Mouse (Mus musculus) heart, embryonic 13.5 days (tissue): ENCODE measurements around the gene Slc2a5. TPM values are rescaled to one million over a fixed set of nuclear protein-coding genes. Genes with fewer than 3 reads are reported as not detected.

Source experiments
- ATAC-seq: fragments of 200-750 bp; cut with Nextera tagmentation; 2 replicates; pipeline ENCODE4 v1.8.0; 2017; ENCODE audit warnings: moderate TSS enrichment; ENCODE audit not compliant: insufficient number of reproducible peaks, low FRiP score, low TSS enrichment; ENCODE audit errors: extremely low read depth
- H3K27ac ChIP-seq: fragments of 300-500 bp; sonication (generic); replicated peaks from 2 replicates; pipeline ENCODE4 v1.5.1; 2015; ENCODE audit warnings: moderate library complexity, mild to moderate bottlenecking, inconsistent platforms
- H3K27me3 ChIP-seq: fragments of 300-500 bp; sonication (generic); replicated peaks from 2 replicates; pipeline ENCODE4 v1.6.1; 2015; ENCODE audit warnings: mild to moderate bottlenecking, inconsistent platforms
- H3K36me3 ChIP-seq: fragments of 300-500 bp; sonication (generic); 2 replicates; pipeline ENCODE4 v1.6.1; 2015; ENCODE audit warnings: mild to moderate bottlenecking, inconsistent platforms
- H3K4me1 ChIP-seq: fragments of 300-500 bp; sonication (generic); 2 replicates; pipeline ENCODE4 v1.6.1; 2015; ENCODE audit warnings: inconsistent platforms
- H3K4me2 ChIP-seq: fragments of 300-500 bp; sonication (generic); 2 replicates; pipeline ENCODE4 v1.6.1; 2015; ENCODE audit warnings: inconsistent platforms, mild to moderate bottlenecking, moderate library complexity
- H3K4me3 ChIP-seq: fragments of 300-500 bp; sonication (generic); 2 replicates; pipeline ENCODE4 v1.5.1; 2015; ENCODE audit warnings: moderate library complexity, mild to moderate bottlenecking, inconsistent platforms
- H3K9ac ChIP-seq: fragments of 300-500 bp; sonication (generic); 2 replicates; pipeline ENCODE4 v1.6.1; 2015; ENCODE audit warnings: inconsistent platforms, mild to moderate bottlenecking, moderate library complexity
- H3K9me3 ChIP-seq: fragments of 300-500 bp; sonication (generic); 2 replicates; pipeline ENCODE4 v1.6.1; 2016; ENCODE audit warnings: inconsistent platforms
- WGBS: fragments of 180-500 bp; shearing (Covaris S2); methylation state at CpG from one replicate; pipeline ENCODE4 v1.1.7; 2015; ENCODE audit warnings: mixed read lengths; 5-methylcytosine and 5-hydroxymethylcytosine counted together
- polyA plus RNA-seq: library from polyadenylated mRNA; unstranded; fragments of >200 nt; fragmentation: Nextera tagmentation; extraction: Ambion mirVana; gene quantifications from 2 replicates; pipeline ENCODE4 v1.2.1, GENCODE M21; 2015

The Slc2a5 gene
- polyA plus RNA-seq, result 1.1 and 1.9 TPM in 2 replicates

DNA sequence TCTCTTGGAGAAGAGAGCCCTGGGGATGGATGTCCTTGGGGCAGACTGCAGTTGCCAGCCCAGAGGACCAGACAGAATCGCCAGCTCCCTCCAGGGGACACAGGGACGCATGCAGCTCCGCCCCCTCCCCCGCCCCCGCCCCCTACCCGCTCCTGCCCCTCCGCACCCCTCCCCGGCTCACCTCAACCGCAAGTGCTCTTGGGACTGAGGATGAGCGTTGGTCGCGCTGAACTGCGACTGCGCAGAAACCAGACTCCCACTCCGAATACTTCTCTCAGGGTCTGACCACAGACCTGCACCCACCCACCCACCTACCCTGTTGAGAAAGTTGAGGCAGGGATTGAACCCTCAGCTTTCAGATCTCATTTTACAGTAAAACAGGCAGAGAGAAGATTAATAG, at the start of gene Slc2a5:
Gene Slc2a5, plus strand, starts transcription at position 229 of the 400 bp plus-strand sequence.
- peak within 1 kb of the TSS; percentile 29 for H3K4me3 ChIP-seq
- H3K27ac ChIP-seq, result no peak within 1 kb of the TSS
- ATAC-seq, result no peak
- H3K9me3 ChIP-seq, result no peaks in the 10 kb centered on the region
- peaks cover 3% of the 10 kb centered on the region; the same call in 1 of the 2 replicates for H3K27me3 ChIP-seq
- H3K36me3 ChIP-seq, result no peaks in the 10 kb centered on the region
- H3K4me1 ChIP-seq, result peaks cover 27% of the 10 kb centered on the region
- 7% methylated on average over 15 of the region's 15 CpGs for WGBS
- H3K9ac ChIP-seq, result peak within 1 kb of the TSS; percentile 67
- H3K4me2 ChIP-seq, result peak within 1 kb of the TSS; percentile 62

DNA sequence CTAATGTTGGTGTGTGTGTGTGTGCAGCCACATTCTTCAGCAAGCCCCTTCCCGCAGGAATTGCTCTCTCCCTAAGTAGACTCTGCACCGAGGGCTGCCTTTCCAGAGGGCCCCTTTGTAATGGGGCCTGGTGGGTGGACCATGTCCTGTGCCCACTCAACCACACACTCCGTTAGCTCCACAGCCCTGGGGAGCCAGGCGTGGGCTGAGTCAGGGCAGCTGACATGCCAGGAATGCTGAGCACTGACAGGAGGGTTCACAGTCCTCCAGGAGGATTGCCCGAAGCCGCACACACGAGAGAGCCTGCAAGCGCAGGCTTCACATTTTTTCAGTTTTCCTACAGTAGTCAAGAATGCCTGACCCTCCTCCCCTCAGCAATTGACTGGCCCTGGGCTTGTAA, 48.9 kb upstream of the Slc2a5 start:
- H3K4me1 ChIP-seq, result peaks cover 20% of the 10 kb centered on the region
- WGBS, result 32% methylated on average over 8 of the region's 8 CpGs
- H3K27ac ChIP-seq, result peak overlapping the region; percentile 60
- no peak overlapping the region for H3K4me3 ChIP-seq
- no peak for ATAC-seq
- H3K36me3 ChIP-seq, result no peaks in the 10 kb centered on the region
- no peak overlapping the region for H3K4me2 ChIP-seq
- H3K27me3 ChIP-seq, result 0 out of 2 replicates have a peak, but pooled peaks cover 3% of the 10 kb centered on the region
- no peaks in the 10 kb centered on the region for H3K9me3 ChIP-seq
- H3K9ac ChIP-seq, result 0 out of 2 replicates have a peak overlapping the region, but pooled peaks have one; percentile 37

DNA sequence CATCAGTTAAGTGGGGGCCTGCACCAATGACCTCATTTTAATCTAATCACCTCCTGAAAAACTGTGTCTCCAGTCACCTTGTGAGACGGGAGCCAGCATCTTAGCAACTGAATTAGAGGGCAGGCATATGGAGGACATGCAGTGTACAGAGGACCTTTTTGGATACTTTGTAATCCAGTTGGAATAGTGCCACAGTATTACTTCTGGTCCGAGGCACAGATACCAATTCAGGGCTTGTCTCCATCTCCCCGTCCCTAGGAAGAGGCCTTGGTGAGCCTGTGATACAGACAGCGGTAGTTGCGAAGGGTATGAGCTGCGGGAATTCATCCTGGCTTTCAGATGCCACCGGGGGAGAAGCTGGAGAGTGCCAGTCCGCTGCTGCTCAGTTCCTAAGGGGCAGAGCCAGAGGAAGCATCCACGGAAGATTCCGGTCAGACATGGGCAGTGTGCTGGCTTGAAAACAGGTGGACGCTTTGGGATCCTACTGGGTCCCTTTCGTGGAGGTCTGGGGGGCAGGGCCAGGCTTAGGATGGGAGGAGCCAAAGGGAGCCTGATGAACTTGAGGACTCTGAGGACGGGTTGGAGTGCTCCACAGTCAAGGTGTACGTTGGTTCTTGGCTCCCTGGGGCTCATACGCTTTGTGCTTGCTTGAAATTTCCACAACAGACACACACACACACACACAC, 46.5 kb upstream of the Slc2a5 start:
- H3K27me3 ChIP-seq, result 0 out of 2 replicates have a peak, but pooled peaks cover 3% of the 10 kb centered on the region
- 48% methylated on average over 15 of the region's 15 CpGs for WGBS
- no peak overlapping the region for H3K9ac ChIP-seq
- H3K27ac ChIP-seq, result no peak overlapping the region
- no peaks in the 10 kb centered on the region for H3K36me3 ChIP-seq
- H3K4me3 ChIP-seq, result no peak overlapping the region
- no peaks in the 10 kb centered on the region for H3K9me3 ChIP-seq
- H3K4me1 ChIP-seq, result peaks cover 27% of the 10 kb centered on the region
- ATAC-seq, result no peak
- no peak overlapping the region for H3K4me2 ChIP-seq

DNA sequence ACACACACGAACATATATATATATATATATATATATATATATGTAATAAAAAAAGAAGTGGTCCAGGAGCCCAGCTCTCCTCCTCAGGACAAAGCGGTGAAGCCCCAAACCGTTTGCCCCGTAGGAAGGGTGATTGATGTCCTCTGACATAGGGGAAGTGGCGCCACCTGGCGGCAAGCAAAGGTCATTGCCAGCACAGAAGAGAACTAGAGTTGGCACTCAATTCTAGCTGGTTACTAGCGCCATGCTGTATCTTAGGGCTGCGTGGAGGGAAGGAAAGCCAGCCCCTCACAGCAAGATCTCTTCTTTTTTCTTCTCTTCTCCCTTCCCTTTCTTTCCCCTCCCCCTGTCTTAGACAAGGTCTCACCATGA, 46.0 kb upstream of the Slc2a5 start:
- no peak overlapping the region for H3K4me2 ChIP-seq
- no peaks in the 10 kb centered on the region for H3K36me3 ChIP-seq
- no peak overlapping the region for H3K4me3 ChIP-seq
- H3K27ac ChIP-seq, result no peak overlapping the region
- peaks cover 27% of the 10 kb centered on the region for H3K4me1 ChIP-seq
- H3K9ac ChIP-seq, result no peak overlapping the region
- no peaks in the 10 kb centered on the region for H3K9me3 ChIP-seq
- 16% methylated on average over 8 of the region's 8 CpGs for WGBS
- H3K27me3 ChIP-seq, result 0 out of 2 replicates have a peak, but pooled peaks cover 3% of the 10 kb centered on the region
- ATAC-seq, result no peak

DNA sequence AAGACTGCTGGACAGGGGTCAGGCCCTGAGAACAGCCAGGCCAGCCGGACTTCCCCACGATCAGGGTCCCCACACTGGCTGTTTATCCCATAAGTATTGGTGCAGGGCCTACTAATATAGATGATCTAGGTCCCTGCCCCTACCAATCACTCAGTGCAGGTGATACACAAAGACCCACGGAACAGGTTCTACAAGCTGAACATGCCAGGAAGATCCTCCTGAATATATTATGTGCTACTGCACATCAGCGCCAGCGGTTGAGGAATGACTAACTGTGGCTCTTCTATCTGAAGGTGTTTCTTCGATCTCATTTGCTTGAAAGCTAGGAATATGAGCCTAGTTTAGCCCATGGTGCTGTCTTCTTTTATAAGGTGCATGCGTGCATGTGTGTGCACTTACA, 43.7 kb upstream of the Slc2a5 start:
- H3K4me1 ChIP-seq, result peaks cover 34% of the 10 kb centered on the region
- 0 out of 2 replicates have a peak, but pooled peaks cover 3% of the 10 kb centered on the region for H3K27me3 ChIP-seq
- no peak for ATAC-seq
- H3K36me3 ChIP-seq, result no peaks in the 10 kb centered on the region
- H3K4me3 ChIP-seq, result no peak overlapping the region
- 0 out of 2 replicates have a peak overlapping the region, but pooled peaks have one; percentile 3 for H3K27ac ChIP-seq
- H3K9me3 ChIP-seq, result no peaks in the 10 kb centered on the region
- WGBS, result 81% methylated on average over 7 of the region's 7 CpGs
- H3K9ac ChIP-seq, result no peak overlapping the region
- no peak overlapping the region for H3K4me2 ChIP-seq

DNA sequence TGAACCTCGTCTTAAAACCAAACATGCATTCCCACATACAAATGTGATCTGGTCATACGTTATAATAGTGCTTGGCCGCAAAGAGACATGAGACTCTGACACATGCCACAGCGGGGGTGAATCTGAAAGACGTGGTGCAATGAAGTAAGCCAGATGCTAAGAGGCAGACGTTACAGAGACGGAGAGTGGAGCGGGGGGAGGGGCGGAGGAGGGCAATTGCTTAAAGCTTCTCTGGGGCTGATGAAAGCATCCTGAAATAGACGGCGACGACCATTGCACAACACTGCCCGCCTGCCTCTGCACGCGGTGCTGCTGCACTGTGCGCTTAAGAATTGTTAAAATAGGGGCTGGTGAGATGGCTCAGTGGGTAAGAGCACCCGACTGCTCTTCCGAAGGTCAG, 42.9 kb upstream of the Slc2a5 start:
- Histone ChIP-seq H3K4me1 (peaks cover 33% of the 10 kb centered on the region), H3K9me3 (no peaks in the 10 kb centered on the region), H3K9ac (no peak overlapping the region), H3K36me3 (no peaks in the 10 kb centered on the region), H3K27me3 (0 out of 2 replicates have a peak, but pooled peaks cover 3% of the 10 kb centered on the region), H3K4me2 (0 out of 2 replicates have a peak overlapping the region, but pooled peaks have one; percentile 12), H3K4me3 (no peak overlapping the region), H3K27ac (0 out of 2 replicates have a peak overlapping the region, but pooled peaks have one; percentile 3)
- 23% methylated on average over 18 of the region's 18 CpGs for WGBS
- no peak; the same call in 1 of the 2 replicates for ATAC-seq

DNA sequence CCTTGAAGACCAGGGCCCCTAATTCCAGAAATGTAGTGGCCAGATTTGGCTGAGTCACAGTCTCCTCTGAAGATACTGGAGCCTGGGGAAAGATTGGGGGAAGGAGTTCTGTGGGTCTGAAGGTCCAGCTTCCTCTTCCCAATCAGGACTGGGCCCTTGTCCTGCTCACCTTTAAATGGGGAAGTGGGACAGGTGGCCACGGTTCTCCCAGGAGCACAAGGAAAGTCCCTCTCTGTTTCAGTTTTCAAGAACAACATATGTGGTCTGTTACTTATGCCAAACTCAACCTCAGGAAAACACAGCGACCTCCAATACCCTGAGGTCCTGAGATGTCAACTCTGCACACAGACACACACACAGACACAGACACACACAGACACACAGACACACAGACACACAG, 40.4 kb upstream of the Slc2a5 start:
- H3K36me3 ChIP-seq, result no peaks in the 10 kb centered on the region
- no peak for ATAC-seq
- no peak overlapping the region for H3K4me3 ChIP-seq
- H3K4me1 ChIP-seq, result peaks cover 27% of the 10 kb centered on the region
- H3K9me3 ChIP-seq, result no peaks in the 10 kb centered on the region
- H3K4me2 ChIP-seq, result no peak overlapping the region
- H3K27me3 ChIP-seq, result no peaks in the 10 kb centered on the region
- 63% methylated on average over 2 of the region's 2 CpGs for WGBS
- no peak overlapping the region for H3K27ac ChIP-seq
- H3K9ac ChIP-seq, result no peak overlapping the region

DNA sequence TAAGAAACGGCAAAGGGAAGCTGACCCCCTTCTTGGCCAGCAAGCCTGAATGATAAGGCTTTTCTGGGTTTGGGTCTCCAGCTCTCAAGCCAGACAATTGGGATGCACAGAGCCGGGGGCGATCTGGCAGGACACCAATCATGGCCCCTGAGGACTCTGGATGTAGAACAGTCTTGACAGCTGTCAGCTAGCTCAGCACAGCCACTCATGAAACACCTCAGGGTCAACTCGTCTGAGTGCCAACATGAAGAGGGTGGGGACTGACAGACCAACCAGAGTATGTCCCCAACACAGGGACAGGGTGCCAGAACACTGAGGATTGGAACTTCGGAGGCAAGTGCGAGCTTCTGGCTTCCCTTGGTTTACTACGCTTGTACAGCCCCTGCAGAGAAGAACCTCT, 39.8 kb upstream of the Slc2a5 start:
- WGBS, result 35% methylated on average over 7 of the region's 7 CpGs
- Histone ChIP-seq H3K36me3 (no peaks in the 10 kb centered on the region), H3K4me3 (no peak overlapping the region), H3K4me1 (peaks cover 27% of the 10 kb centered on the region), H3K9me3 (no peaks in the 10 kb centered on the region; the same call in 1 of the 2 replicates), H3K4me2 (no peak overlapping the region), H3K27me3 (no peaks in the 10 kb centered on the region), H3K9ac (no peak overlapping the region), H3K27ac (peak overlapping the region; percentile 15; the same call in 1 of the 2 replicates)
- ATAC-seq, result no peak

DNA sequence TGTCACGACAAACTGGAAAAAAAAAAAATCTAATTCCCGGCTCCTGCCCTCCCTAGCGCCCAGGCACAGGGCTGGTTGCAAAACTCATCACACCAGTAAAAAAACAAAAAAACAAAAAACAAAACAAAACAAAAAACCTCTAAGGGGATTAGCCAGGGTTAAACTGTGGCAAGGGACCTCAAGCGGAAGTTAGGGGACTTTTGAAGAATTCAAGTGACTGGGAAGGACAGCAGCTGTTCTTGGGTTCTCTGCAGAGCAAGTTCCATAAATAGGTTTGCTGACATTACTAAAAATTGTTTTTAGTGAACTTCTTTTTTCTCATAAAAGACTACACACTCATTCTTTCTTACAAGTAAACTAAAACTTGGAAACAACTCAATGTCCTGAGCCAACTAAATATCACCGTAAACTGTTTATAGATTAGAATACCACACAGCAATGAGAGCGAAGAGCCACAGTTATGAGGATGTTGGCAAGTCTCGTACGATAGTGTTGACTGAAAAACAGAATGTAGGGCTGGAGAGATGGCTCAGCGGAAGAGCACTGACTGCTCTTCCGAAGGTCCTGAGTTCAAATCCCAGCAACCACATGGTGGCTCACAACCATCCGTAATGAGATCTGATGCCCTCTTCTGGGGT, 38.6 kb upstream of the Slc2a5 start:
- WGBS, result 79% methylated on average over 11 of the region's 11 CpGs

DNA sequence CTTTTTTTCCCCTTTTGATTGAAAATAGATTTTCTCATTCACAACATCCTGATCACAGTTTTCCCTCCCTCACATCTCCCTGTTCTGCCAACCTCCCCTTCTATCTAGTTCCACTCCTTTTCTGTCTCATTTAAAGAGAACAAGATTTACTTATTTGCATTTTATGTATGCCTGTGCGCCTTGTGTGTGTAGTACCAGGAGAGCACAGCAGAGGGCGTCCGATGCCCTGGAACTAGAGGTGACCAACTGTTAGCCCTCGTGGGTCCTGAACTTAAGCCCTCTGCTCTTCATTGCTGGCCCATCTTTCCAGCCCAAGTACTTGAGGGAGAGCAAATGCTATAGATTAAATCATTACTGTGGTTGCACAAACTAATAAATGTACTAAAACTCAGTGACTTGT, 33.7 kb upstream of the Slc2a5 start:
- no peak for ATAC-seq
- no peak overlapping the region for H3K9ac ChIP-seq
- H3K4me2 ChIP-seq, result no peak overlapping the region
- no peaks in the 10 kb centered on the region; the same call in 1 of the 2 replicates for H3K9me3 ChIP-seq
- no peaks in the 10 kb centered on the region for H3K36me3 ChIP-seq
- no peak overlapping the region for H3K4me3 ChIP-seq
- H3K27me3 ChIP-seq, result peaks cover 17% of the 10 kb centered on the region
- 75% methylated on average over 4 of the region's 4 CpGs for WGBS
- H3K27ac ChIP-seq, result no peak overlapping the region
- H3K4me1 ChIP-seq, result peaks cover 38% of the 10 kb centered on the region

More for the DNA sequence above, 38.6 kb upstream of the Slc2a5 start:
- Histone ChIP-seq H3K4me1 (peaks cover 27% of the 10 kb centered on the region), H3K4me2 (no peak overlapping the region), H3K9me3 (no peaks in the 10 kb centered on the region; the same call in 1 of the 2 replicates), H3K27me3 (no peaks in the 10 kb centered on the region), H3K36me3 (no peaks in the 10 kb centered on the region), H3K9ac (no peak overlapping the region), H3K27ac (0 out of 2 replicates have a peak overlapping the region, but pooled peaks have one; percentile 5), H3K4me3 (no peak overlapping the region)
- ATAC-seq, result no peak

DNA sequence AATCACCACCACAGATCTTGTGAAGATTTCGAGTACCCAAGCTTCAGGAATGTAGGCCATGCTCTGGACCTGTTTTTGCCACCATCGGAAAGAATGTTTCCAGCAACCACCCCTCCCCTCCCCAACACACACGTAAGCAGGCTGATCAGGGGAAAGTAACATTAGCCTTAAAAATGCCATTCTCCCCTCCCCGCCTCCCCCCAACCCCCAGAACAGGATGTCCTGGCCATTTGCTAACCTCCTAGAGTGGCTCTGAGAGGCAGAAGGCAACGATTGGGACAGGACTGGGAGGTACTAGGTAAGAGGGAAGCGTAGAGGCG, 32.3 kb upstream of the Slc2a5 start:
- 3% methylated on average over 7 of the region's 7 CpGs for WGBS
- no peak for ATAC-seq
- peaks cover 44% of the 10 kb centered on the region for H3K4me1 ChIP-seq
- no peaks in the 10 kb centered on the region for H3K36me3 ChIP-seq
- peak overlapping the region; percentile 53; the same call in 1 of the 2 replicates for H3K9ac ChIP-seq
- peaks cover 24% of the 10 kb centered on the region for H3K27me3 ChIP-seq
- H3K9me3 ChIP-seq, result no peaks in the 10 kb centered on the region; the same call in 1 of the 2 replicates
- peak overlapping the region; percentile 60 for H3K4me3 ChIP-seq
- H3K4me2 ChIP-seq, result peak overlapping the region; percentile 93
- peak overlapping the region; percentile 73 for H3K27ac ChIP-seq
